Mouse (Mus musculus) gastrocnemius, postnatal 10 days (tissue): Measurements from ENCODE around the gene Atg7. TPM values are rescaled to one million over a fixed set of nuclear protein-coding genes. Genes with fewer than 3 reads are reported as not detected.
A peak's percentile ranks its signal among the peaks of the same experiment; 100 is the strongest.
"Not testable (repeated sequence)": the region's sequence is repeated elsewhere in the genome, so short reads cannot be mapped to it uniquely, and the experiment has no call there.

Source experiments
- DNase-seq: peaks from one replicate; pipeline ENCODE4 v3.0.0; 2021; ENCODE audit warnings: mixed read lengths
- long read RNA-seq, 2 experiments: library from polyadenylated mRNA; stranded (forward); transcript quantifications; one replicate each; pipeline ENCODE4 v2.0.0; 2021
- total RNA-seq, 2 experiments: library from RNA; stranded (reverse); gene quantifications; 2 replicates each; pipeline ENCODE4 v1.2.3; 2021

Atg7 gene
- 10 to 100 TPM in 1 of 2 experiments, 1 to 10 TPM in 1; 9.1 to 10.9 TPM for total RNA-seq
- long read RNA-seq, experiment 1, transcript Atg7-201 (19 exons, 3,761 nt), result major isoform, 5 of 13 reads
- long read RNA-seq, experiment 1, partial matches to known transcripts, result 7 of 13 reads
- long read RNA-seq, experiment 1, other reads (novel, unspliced or antisense), result 1 of 13 reads
- long read RNA-seq, experiment 2, transcript Atg7-201 (19 exons, 3,761 nt), result major isoform, 9 of 15 reads
- long read RNA-seq, experiment 2, partial matches to known transcripts, result 6 of 15 reads
- long read RNA-seq, experiment 2, other reads (novel, unspliced or antisense), result 0 of 15 reads

DNA sequence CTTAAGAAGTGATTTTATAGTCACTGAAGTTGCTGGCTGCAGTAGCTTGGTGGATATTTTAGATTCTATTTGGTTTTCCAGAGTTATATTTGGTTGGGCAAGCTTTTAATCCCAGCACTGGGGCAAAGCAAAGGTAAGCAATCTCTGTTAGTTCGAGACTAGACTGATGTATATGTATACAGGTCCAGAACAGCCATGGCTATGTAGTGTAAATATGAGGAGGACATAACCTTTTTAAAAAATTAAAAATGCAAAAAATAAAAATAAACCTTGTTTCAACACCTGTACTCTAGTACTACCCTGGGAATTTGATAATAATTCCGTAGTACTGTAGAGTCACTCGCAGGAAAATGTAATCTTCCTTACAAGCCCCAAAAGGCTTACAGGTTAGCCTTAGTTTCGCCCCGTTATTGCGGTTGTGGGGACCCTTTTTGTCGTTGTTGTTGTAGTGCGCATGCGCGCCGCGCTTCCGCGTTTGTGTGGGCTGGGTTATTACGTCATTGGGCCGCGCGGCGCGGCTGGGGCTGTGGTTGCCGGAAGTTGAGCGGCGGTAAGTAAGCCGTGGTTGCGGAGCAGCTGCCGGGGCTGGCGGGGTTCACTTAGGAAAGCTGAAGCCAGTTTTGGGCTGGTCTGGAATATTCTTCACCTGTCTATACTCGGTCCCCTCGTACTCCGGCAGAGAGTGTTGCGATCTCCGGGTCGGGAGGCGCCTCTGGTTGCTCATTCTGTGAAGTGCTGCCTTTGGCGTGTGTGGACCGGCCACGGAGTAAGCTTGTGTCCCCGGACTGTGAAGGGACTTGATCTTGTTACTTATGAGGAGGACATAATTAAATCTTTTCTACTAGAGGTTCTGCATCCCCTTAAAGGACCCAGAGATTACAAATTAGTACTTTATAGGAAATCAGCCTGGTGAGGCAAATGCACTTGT lies at the start of gene Atg7:
Gene Atg7 (plus strand): TSS at position 497 of the 928 bp plus-strand sequence.
- DNase-seq, result peak; percentile 94

DNA sequence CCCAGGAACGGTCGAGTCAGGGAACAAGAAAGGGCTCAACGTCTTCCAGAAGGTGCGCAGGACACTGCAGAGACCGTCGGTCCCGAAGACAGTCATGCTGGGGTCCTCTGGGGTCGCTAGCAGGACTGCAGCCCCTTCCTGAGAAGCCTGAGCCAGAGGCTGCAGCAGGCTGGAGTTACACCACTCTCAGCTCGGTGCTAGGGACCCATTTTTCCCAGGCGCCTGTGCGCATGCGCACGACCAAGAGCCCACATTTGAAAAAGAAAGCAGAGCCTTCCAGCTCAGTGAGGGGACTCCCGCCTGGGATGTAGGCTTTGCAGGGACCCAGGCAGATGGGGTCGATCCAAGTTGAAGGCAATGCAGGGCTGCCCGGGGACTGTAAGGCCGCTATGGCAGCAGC lies 28.8 kb upstream of the Atg7 start:
- DNase-seq, result peak; percentile 85

- not testable (repeated sequence) for DNase-seq
Observed at GRCm38 (mm10) chr6:114633886-114634285, 9.0 kb upstream of the Atg7 start.

- DNase-seq, result no peak
Observed at GRCm38 (mm10) chr6:114643716-114644115, 819 bp downstream of the Atg7 start.

DNA sequence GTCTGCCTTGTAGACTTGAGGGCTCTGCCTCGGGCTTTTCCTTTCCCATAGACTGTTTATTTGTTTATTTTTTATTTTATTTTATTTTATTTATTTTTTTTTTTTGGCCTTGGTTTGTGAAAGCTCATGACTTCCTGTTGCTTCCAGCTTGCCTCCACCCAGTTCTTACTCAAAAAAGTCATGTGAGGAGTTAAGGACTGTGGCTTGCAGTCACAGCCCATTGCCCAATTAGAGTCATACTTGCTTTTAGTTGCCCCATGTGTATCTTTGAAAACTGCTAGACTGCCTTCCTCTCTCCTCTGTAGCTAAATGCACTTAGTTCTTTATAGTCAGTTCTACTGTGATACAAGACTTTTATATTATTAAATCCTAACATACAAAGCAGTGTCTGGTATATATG lies 1.6 kb downstream of the Atg7 start:
- DNase-seq, result no peak

DNA sequence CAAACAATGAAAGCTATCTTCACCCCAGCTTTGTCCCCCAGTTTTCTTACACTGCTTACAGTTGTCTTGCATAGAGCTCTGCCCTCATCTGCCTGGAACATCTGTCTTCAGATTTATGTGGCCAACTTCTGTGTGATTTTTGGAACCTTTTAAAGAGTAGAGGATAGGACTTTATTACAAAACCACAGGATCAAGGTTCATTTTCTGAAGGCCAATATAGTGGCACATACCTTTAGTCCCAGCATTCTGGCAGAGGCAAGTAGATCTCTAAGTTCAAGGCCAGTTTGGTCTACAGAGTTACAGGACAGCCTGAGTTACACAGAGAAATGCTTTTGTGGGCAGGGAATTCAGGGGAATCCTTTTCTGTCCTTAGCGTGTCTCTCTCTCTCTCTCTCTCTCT lies 3.3 kb downstream of the Atg7 start:
- DNase-seq, result no peak

DNA sequence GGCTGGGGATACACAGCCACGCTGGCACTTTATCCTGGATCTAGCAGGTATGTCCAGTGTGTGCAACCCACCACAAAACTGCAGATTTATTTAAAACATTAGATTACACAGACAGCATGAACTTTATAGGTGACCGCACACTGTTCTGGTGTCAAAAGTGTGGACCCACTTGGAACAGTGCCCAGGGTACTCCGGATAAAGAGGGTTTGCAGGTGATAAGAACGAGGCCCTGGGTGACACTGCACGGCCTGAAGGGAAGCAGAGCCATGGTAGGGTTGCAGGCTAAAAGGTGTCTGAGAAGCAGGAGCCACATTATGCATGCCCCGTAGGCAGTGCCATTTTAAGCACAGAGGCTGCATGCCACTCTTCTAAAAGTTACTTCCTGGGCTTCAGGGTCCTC lies 4.1 kb downstream of the Atg7 start:
- DNase-seq, result no peak

DNA sequence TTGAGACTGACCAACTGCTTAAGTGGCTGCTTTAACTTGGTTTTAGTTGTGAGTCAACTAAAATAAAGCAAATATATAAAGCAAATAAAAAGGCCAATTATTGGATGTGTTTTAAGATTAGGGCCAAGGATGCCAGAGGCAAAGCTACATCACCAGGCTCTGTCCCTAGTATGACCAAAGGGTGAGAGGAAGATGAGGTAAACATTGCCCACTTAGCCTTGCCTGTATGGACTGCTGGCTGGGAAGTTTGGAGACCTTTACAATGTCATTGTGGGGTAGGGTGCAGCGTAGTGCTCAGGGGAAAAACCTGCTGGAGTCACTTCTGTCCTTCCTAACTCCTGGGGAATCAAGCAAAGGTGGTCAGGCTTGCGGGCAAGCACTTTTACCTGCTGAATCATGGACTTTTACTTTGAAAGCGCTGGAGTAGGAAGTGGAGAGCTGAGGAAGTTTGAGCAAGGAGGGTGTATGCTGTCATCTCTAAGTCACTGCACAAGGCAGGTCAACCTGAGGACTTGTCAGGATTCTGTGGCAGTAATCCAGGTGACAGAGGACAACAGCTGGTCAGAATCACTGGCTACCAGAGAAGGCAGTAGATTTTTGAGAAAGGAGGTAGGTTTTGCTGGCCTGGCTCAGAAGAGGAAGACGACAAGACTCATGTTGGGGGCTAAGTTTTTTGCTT lies 5.6 kb downstream of the Atg7 start:
- no peak for DNase-seq

GRCm38 (mm10) chr6:114652209-114652608 lies 9.3 kb downstream of the Atg7 start:
- peak; percentile 19 for DNase-seq

DNA sequence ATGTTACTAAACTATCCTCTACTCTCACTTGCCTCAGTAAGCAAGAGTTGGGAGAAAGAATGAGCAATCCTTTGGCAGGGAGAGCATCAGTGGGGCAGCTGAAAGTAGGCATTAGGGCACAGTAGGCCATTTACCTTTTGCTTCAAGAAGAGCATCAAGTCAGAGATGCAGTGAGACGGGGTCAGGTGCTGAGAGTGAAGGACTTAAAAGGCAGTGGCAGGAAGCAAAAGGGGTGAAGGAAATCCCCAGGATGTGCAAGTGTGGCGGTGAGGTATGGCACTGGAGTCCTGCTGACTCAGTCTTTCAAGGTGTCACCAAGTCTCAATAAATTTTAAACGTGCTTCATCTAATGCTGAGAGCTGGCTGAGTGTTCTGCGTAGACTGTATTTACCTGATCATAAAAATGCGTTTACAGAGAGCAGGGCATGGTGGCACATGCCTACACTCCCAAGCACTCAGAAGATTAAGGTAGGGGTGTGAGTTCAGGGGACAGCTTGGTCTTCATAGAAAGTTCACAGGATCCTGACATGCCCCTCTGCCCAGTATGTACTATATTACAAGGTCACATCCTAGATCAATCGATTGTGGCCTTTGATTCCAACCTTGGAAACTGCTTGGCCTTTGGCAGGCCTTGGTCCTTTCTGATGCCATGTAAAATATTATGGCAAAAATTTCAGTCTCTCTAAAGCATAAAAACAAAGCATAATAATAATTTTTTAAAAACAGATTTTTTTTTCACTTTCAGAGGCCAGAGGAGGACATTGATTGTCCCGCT lies 14.1 kb downstream of the Atg7 start:
- no peak for DNase-seq

DNA sequence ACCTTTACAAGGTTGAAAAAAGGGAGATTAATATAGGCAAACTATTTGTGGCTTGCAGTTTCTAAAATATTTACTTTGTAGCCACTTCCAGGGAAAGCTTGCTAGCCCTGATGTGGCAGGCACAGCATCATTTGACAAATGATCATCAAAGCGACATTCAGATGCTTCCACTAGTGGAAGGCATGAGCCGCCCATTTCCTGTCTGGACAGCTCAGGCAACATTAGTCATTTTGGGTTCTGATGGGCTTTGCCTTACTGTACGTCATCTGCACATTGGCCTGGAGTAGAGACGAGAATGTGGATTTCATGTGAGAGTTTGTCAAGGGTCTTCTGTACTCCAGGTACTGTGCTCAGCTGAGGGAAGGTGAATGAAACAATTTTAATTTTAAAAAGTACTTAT lies 14.9 kb downstream of the Atg7 start:
- DNase-seq, result no peak

GRCm38 (mm10) chr6:114659278-114659991 lies 16.5 kb downstream of the Atg7 start:
- DNase-seq, result no peak

- DNase-seq, result no peak
Observed at GRCm38 (mm10) chr6:114659992-114660800, 17.3 kb downstream of the Atg7 start.

GRCm38 (mm10) chr6:114663707-114664106 lies 20.8 kb downstream of the Atg7 start:
- DNase-seq, result no peak

- no peak for DNase-seq
Observed at GRCm38 (mm10) chr6:114664716-114665115, 21.8 kb downstream of the Atg7 start.

- DNase-seq, result no peak
Observed at GRCm38 (mm10) chr6:114667518-114667917, 24.6 kb downstream of the Atg7 start.

- DNase-seq, result no peak
Observed at GRCm38 (mm10) chr6:114674771-114675170, 31.9 kb downstream of the Atg7 start.

DNA sequence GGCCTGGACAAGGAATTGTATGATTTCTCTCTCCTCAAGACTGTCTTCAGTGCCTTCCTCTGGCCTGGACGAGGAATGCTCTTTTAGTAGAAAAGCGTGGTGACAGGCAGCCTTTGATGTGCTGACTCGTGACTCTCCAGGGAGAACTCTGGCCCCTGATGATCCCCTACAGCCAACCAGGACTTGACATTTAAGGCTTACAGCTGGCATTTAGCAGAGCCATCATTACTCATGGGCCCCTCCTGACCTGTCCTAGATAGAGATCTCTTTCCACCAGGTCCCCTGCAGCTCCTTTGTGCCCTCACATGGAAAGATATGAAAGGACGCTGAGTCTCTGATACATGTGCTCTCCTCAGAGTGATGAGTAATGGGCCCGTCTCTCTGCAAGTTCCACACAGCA lies 33.2 kb downstream of the Atg7 start:
- DNase-seq, result no peak

- no peak for DNase-seq
Observed at GRCm38 (mm10) chr6:114682092-114682711, 39.3 kb downstream of the Atg7 start.

DNA sequence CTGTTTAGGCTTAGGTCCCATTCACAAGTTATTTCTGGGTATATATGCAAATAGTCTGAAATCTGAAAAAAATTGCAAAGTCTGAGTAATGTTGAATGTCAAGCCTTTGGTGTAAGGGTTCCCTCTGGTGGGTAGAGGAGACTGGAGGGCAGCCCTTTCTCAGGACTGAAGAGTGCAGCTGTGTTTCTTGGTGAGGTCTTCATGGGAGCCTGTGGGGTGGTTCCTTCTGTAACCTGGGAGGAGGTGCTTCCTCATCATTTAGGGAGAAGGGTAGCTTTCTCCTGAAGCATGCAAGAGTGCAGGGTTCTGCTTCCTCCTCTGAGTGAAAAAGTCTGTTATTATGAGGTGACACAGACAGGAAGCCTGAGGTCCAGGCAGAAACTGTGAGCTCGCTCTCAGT lies 40.8 kb downstream of the Atg7 start:
- DNase-seq, result no peak
